Mouse (Mus musculus) midbrain, embryonic 16.5 days (tissue): ENCODE data around the gene Srp68. TPM values are rescaled to one million over a fixed set of nuclear protein-coding genes. Genes with fewer than 3 reads are reported as not detected.

Experiments used
- ATAC-seq: fragments of 200-750 bp; cut with Nextera tagmentation; 2 replicates; pipeline ENCODE4 v1.8.0; 2017; ENCODE audit warnings: moderate TSS enrichment
- H3K27ac ChIP-seq: fragments of 300-500 bp; sonication (generic); 2 replicates; pipeline ENCODE4 v1.5.1; 2014; ENCODE audit warnings: mild to moderate bottlenecking, low read length, mixed read lengths
- H3K27me3 ChIP-seq: fragments of 300-500 bp; sonication (generic); 2 replicates; pipeline ENCODE4 v1.6.1; 2014; ENCODE audit warnings: low read depth, low read length, mixed read lengths; ENCODE audit not compliant: control insufficient read depth, insufficient read depth
- H3K36me3 ChIP-seq: fragments of 300-500 bp; sonication (generic); 2 replicates; pipeline ENCODE4 v1.6.1; 2014; ENCODE audit warnings: mild to moderate bottlenecking, low read length, moderate library complexity, mixed read lengths; ENCODE audit not compliant: control insufficient read depth, insufficient read depth
- H3K4me1 ChIP-seq: fragments of 300-500 bp; sonication (generic); 2 replicates; pipeline ENCODE4 v1.6.1; 2014; ENCODE audit warnings: mild to moderate bottlenecking, low read length, mixed read lengths; ENCODE audit not compliant: control insufficient read depth, insufficient read depth
- H3K4me2 ChIP-seq: fragments of 300-500 bp; sonication (generic); 2 replicates; pipeline ENCODE4 v1.6.1; 2014; ENCODE audit warnings: mild to moderate bottlenecking, low read length, mixed read lengths
- H3K4me3 ChIP-seq: fragments of 300-500 bp; sonication (generic); 2 replicates; pipeline ENCODE4 v1.5.1; 2014; ENCODE audit warnings: low read depth, mild to moderate bottlenecking, low read length, moderate library complexity, mixed read lengths
- H3K9ac ChIP-seq: fragments of 300-500 bp; sonication (generic); 2 replicates; pipeline ENCODE4 v1.6.1; 2014; ENCODE audit warnings: low read depth, low read length, mixed read lengths
- H3K9me3 ChIP-seq: fragments of 300-500 bp; sonication (generic); replicated peaks from 2 replicates; pipeline ENCODE4 v1.6.1; 2014; ENCODE audit warnings: mild to moderate bottlenecking, low read length, mixed read lengths; ENCODE audit not compliant: control insufficient read depth, poor library complexity, severe bottlenecking
- WGBS: fragments of 180-500 bp; shearing (Covaris S2); extraction: QIAGEN DNeasy Blood & Tissue Kit; methylation state at CpG from one replicate; pipeline ENCODE4 v1.1.7; 2014; 5-methylcytosine and 5-hydroxymethylcytosine counted together
- polyA plus RNA-seq: library from polyadenylated mRNA; unstranded; fragments of >200 nt; fragmentation: Nextera tagmentation; extraction: Ambion mirVana; gene quantifications from 2 replicates; pipeline ENCODE4 v1.2.1, GENCODE M21; 2015

The Srp68 gene
- polyA plus RNA-seq, 1 experiment from 2014 or later = 58.2 TPM

DNA sequence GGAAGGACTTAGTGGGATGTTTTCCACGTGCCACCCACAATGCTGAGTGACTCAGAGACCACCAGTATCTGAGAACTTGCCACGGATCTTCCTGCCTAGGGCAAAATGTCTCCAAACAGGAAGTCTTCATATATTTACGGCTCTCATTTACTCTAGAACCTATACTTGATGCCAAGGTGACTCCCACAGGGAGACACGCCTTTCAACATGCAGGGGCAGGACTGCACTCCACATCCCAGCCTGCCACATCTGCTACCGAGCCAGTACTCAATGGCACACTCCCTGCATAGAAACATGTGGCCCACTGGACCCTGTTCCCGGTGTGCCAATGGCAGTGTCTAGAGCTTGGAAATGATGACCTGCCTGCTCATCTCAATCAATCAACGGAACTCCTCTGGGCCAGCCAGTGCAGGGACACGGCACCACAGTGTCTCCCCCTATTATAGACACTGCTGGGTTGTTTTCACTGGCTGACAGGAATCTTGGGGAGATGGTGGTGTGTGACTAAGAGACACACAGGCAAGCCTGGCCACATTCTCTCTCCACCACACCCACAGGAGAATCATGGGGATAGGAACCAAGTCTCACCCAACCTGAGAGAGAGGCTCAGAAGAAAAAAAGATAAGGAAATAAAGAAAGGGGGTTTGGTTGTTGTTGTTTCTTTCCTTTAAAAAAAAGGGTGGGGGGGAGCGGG, 17.9 kb downstream of the Srp68 start:
- no peak overlapping the region for H3K27ac ChIP-seq
- no peak overlapping the region for H3K9ac ChIP-seq
- no peak overlapping the region for H3K4me3 ChIP-seq
- no peaks in the 10 kb centered on the region for H3K27me3 ChIP-seq
- no peaks in the 10 kb centered on the region for H3K4me1 ChIP-seq
- H3K4me2 ChIP-seq = no peak overlapping the region
- ATAC-seq = no peak
- no peaks in the 10 kb centered on the region for H3K9me3 ChIP-seq
- peaks cover 56% of the 10 kb centered on the region for H3K36me3 ChIP-seq
- WGBS = 91% methylated on average over 9 of the region's 9 CpGs

DNA sequence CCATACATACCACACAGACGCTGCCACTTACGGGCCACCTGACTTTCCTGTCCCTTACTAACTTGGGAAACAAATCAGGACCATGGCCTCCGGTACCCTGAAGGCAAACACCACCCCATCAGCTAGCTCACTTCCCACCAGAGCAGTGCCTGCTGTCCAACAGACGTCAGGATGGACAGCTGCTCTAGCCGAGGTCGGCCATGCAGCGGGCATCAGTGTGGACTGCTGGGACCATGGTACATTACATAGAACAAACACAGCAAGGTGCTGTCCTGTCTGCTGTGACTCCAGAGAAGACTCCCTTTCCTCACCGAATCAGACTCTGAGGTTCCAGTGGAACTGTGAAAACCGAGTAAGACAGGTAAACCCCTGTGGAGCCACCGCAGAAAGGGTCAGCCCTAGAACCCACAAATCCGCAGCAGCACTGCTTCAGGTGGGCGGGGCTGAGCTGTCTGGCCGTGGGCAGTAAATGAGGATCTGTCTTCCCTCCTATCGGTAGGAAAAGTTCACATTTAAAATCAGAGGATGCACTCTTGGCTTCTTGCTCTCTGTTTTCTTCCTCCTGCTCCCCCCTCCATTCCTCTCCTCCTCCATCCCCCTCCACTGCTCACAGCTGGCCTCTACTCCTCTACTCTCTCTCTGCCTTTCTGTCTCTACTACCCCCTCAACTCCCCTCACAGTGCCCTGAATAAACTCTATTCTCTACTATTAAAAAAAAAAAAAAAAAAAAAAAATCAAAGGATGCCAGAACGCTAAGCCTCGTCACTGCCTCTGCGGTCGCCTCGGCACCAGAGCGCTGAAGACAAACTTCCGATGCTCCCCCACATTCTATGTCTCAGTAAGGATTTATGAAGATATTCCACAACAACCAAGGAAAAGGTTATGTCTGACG, 18.7 kb downstream of the Srp68 start:
- Histone ChIP-seq H3K27ac (no peak overlapping the region), H3K4me3 (no peak overlapping the region), H3K27me3 (no peaks in the 10 kb centered on the region), H3K36me3 (peaks cover 56% of the 10 kb centered on the region), H3K4me2 (no peak overlapping the region), H3K4me1 (no peaks in the 10 kb centered on the region), H3K9me3 (no peaks in the 10 kb centered on the region), H3K9ac (no peak overlapping the region)
- ATAC-seq = no peak
- WGBS = 84% methylated on average over 22 of the region's 22 CpGs

DNA sequence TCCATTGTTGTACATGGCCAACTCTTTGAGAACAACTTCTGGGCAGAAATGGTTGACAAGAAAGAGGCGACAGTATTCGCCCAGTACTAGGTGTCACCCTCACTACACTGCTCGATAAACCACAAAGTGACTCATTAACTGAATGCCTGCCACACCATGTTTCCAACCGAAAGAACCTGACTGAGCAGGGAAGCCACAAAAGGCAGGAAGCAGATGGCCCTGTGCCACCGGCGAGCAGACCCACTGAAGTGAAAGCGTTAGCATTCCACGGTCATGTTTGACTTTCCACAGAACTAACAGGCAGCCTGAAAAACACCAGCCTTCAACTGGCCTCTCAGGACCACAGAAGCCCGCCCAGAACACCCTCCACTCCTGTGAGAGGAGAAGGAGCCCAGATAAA, 19.4 kb downstream of the Srp68 start:
- no peak overlapping the region for H3K9ac ChIP-seq
- H3K4me1 ChIP-seq = no peaks in the 10 kb centered on the region
- H3K27me3 ChIP-seq = no peaks in the 10 kb centered on the region
- ATAC-seq = no peak
- H3K36me3 ChIP-seq = peaks cover 55% of the 10 kb centered on the region
- no peaks in the 10 kb centered on the region for H3K9me3 ChIP-seq
- H3K27ac ChIP-seq = no peak overlapping the region
- no peak overlapping the region for H3K4me3 ChIP-seq
- H3K4me2 ChIP-seq = no peak overlapping the region
- WGBS = 94% methylated on average over 9 of the region's 9 CpGs

DNA sequence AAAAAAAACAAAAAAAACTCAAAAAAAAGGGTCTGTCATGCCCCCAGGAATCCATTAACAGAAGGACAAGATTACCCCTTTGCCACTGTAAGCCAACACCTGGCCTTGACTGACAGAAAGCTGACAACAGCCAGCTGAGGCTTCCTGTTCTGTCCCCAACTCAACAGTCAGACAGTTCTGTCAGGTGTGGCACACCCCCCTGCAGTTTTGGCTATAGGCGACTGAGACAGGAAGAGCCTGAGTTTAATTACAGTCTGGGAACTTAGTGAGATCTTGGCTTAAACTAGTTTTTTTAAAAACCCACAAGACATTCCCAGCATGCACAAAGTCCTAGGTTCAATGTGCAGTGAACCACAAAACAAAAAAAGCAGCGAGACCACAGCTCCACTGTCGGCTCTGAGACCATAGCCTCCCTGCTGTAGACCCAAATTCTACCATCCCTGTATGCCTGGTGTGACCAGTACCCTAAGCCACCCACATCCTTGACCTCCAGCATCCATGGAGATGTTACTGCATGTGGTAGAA, 20.9 kb downstream of the Srp68 start:
- H3K4me2 ChIP-seq = no peak overlapping the region
- WGBS = 79% methylated on average over 3 of the region's 3 CpGs
- no peaks in the 10 kb centered on the region for H3K4me1 ChIP-seq
- no peak overlapping the region for H3K4me3 ChIP-seq
- H3K9ac ChIP-seq = no peak overlapping the region
- H3K9me3 ChIP-seq = no peaks in the 10 kb centered on the region
- H3K36me3 ChIP-seq = peaks cover 55% of the 10 kb centered on the region
- ATAC-seq = no peak
- no peaks in the 10 kb centered on the region for H3K27me3 ChIP-seq
- no peak overlapping the region for H3K27ac ChIP-seq

DNA sequence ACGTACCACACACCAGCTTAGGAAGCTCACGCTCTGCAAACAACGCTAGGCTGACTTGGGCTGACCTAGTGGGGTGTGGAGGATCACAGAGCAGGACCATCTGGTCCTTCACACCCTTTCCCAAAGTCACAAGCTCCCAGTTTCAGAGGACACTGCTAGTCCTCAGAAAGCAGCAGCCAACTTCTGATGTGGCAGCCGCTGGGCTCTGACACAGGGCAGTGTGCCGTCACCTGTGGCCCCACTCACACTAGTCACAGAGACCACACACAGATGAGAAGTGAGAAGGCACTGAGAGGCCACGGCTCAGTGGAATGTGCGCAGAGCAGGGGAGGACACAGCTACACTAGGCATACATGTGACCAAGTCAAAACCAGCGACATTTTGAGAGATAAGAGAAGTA, 23.1 kb downstream of the Srp68 start:
- Histone ChIP-seq H3K36me3 (peaks cover 68% of the 10 kb centered on the region), H3K9me3 (no peaks in the 10 kb centered on the region), H3K27ac (no peak overlapping the region), H3K9ac (no peak overlapping the region), H3K4me2 (no peak overlapping the region), H3K27me3 (no peaks in the 10 kb centered on the region), H3K4me3 (no peak overlapping the region), H3K4me1 (no peaks in the 10 kb centered on the region)
- 94% methylated on average over 8 of the region's 8 CpGs for WGBS
- ATAC-seq = no peak

DNA sequence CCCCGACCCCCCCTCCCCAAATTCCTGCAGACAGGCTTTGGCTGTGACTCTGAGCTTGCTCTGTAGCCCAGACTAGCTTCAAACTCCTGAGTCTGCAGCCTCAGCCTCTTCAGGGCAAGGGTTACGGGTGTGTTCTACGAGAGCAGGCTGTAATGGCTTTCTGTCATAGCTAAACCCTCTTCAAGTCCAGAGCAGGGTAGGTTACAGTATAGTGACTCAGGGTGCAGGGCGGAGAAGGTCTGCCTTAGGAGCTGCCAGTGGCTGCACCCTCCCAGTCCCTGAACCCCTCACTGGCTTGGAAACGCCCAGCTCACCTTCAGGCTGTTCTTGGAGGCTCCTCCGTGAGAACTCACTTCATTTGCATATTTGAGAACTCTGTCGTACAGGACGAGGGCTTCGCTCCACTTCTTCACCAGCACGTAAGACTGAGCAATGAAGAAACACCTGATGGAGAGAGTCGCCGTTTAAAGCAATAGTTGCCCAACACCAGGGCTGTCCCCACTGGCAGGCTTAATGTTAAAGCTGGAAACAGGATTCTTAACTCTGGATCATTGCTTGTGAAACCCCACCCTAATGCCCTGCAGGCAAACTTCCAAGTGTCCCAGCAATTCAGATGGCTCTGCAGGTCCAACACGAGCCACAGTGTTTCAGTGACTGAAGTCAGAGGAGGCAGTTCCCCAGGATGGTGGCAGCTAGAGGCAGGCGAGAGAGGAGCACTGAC, 26.4 kb downstream of the Srp68 start:
- H3K9me3 ChIP-seq = no peaks in the 10 kb centered on the region
- H3K9ac ChIP-seq = no peak overlapping the region
- no peak overlapping the region for H3K4me2 ChIP-seq
- H3K36me3 ChIP-seq = peaks cover 65% of the 10 kb centered on the region
- H3K27ac ChIP-seq = no peak overlapping the region
- no peaks in the 10 kb centered on the region for H3K4me1 ChIP-seq
- no peak for ATAC-seq
- WGBS = 88% methylated on average over 14 of the region's 14 CpGs
- H3K27me3 ChIP-seq = no peaks in the 10 kb centered on the region
- no peak overlapping the region for H3K4me3 ChIP-seq

DNA sequence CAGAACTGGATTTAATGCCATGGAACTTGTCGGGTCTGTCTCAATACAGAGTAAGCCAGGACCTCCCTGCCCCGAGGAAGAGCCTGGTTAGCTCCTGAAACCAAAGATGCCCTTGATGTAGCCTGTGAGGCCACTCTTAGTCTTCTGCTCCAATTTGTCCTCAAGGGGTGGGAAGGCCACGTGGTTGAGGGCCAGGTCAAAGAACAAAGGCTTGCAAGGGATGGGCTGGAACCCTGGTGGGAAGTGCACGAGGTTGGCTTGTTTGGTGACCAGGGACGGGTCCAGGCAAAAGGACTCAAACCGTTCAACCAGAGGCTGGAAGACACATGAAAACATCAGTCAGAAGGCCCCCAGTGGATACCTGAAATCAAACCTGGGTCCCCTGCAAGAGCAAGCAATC, 28.4 kb downstream of the Srp68 start:
- Histone ChIP-seq H3K27me3 (no peaks in the 10 kb centered on the region), H3K4me1 (no peaks in the 10 kb centered on the region), H3K27ac (no peak overlapping the region), H3K4me2 (no peak overlapping the region), H3K4me3 (no peak overlapping the region), H3K36me3 (peaks cover 46% of the 10 kb centered on the region), H3K9ac (no peak overlapping the region), H3K9me3 (no peaks in the 10 kb centered on the region)
- 73% methylated on average over 6 of the region's 6 CpGs for WGBS
- ATAC-seq = no peak

DNA sequence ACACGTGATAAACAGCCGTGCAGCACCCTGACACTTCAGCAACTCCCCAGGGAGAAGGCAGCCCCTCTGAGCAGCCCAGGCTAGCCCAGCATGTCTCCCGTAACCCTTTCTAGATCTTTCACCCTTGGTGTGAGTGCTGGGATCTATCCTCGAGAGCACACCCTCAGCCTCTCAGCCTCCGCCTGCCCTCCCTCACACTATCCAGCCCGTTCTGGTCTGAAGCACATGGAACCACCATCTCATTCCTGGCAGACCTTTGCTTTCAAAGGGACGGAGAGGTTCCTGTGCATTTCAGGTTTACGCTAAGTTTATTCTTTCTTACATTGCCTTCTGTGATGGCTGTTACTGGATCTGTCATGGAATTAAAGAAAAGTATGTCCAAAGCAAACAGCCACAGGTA, 29.4 kb downstream of the Srp68 start:
- H3K36me3 ChIP-seq = peaks cover 39% of the 10 kb centered on the region
- 89% methylated on average over 8 of the region's 8 CpGs for WGBS
- no peak overlapping the region for H3K4me3 ChIP-seq
- no peak for ATAC-seq
- no peaks in the 10 kb centered on the region for H3K27me3 ChIP-seq
- H3K4me1 ChIP-seq = no peaks in the 10 kb centered on the region
- no peak overlapping the region for H3K27ac ChIP-seq
- H3K4me2 ChIP-seq = no peak overlapping the region
- no peaks in the 10 kb centered on the region for H3K9me3 ChIP-seq
- H3K9ac ChIP-seq = no peak overlapping the region
